Mouse (Mus musculus) right cerebral cortex, postnatal 4 days (tissue): ENCODE results near the gene Rpl3l.
"Not testable (repeated sequence)": the region's sequence is repeated elsewhere in the genome, so short reads cannot be mapped to it uniquely, and the experiment has no call there.

Experiments used
- DNase-seq: peaks from one replicate; pipeline ENCODE4 v3.0.0-alpha.2; 2022

Rpl3l gene

GRCm38 (mm10) chr17:24720616-24721015 lies 7.0 kb upstream of the Rpl3l start:
- DNase-seq = not testable (repeated sequence)

GRCm38 (mm10) chr17:24721383-24721955 lies 6.2 kb upstream of the Rpl3l start:
- DNase-seq = not testable (repeated sequence)

- no peak for DNase-seq
These were observed 5.2 kb upstream of the Rpl3l start for GRCm38 (mm10) chr17:24722220-24722924.

- no peak for DNase-seq
These were observed 4.3 kb upstream of the Rpl3l start for GRCm38 (mm10) chr17:24723122-24723880.

- peak; percentile 26 for DNase-seq
These were observed 3.8 kb upstream of the Rpl3l start for GRCm38 (mm10) chr17:24723881-24724180.

- peak; percentile 99 for DNase-seq
These were observed 3.4 kb upstream of the Rpl3l start, which contains the start of gene Ndufb10 for GRCm38 (mm10) chr17:24724184-24724583. Gene Ndufb10 (minus strand): TSS chr17:24724478.

- DNase-seq = no peak
These were observed 1.8 kb upstream of the Rpl3l start for GRCm38 (mm10) chr17:24725637-24726390.

- DNase-seq = no peak
These were observed 564 bp downstream of the Rpl3l start for GRCm38 (mm10) chr17:24728184-24728583.

GRCm38 (mm10) chr17:24729067-24729466 lies 1.4 kb downstream of the Rpl3l start:
- DNase-seq = no peak

GRCm38 (mm10) chr17:24730787-24731186 lies 3.2 kb downstream of the Rpl3l start:
- DNase-seq = no peak

- no peak for DNase-seq
These were observed 4.8 kb downstream of the Rpl3l start for GRCm38 (mm10) chr17:24732233-24732935.

GRCm38 (mm10) chr17:24733434-24734050 lies 5.9 kb downstream of the Rpl3l start:
- no peak for DNase-seq

- DNase-seq = no peak
These were observed 6.9 kb downstream of the Rpl3l start for GRCm38 (mm10) chr17:24734513-24734912.

- no peak for DNase-seq
These were observed 7.8 kb downstream of the Rpl3l start for GRCm38 (mm10) chr17:24735446-24735845.

- peak; percentile 80 for DNase-seq
These were observed 8.9 kb downstream of the Rpl3l start, which contains the start of gene Msrb1 for GRCm38 (mm10) chr17:24736330-24737051. Gene Msrb1 (plus strand): TSS chr17:24736642.

- DNase-seq = no peak
These were observed 9.7 kb downstream of the Rpl3l start for GRCm38 (mm10) chr17:24737135-24737810.

- no peak for DNase-seq
These were observed 10.6 kb downstream of the Rpl3l start for GRCm38 (mm10) chr17:24738238-24738637.

GRCm38 (mm10) chr17:24739926-24740325 lies 12.3 kb downstream of the Rpl3l start:
- DNase-seq = no peak

- DNase-seq = no peak
These were observed 14.7 kb downstream of the Rpl3l start for GRCm38 (mm10) chr17:24742307-24742706.

GRCm38 (mm10) chr17:24743896-24744295 lies 16.3 kb downstream of the Rpl3l start:
- DNase-seq = no peak

- DNase-seq = no peak
These were observed 16.8 kb downstream of the Rpl3l start for GRCm38 (mm10) chr17:24744381-24744780.
